Mouse (Mus musculus) brain, embryonic 18.5 days (tissue): ENCODE results near the gene Olfr456.
"Not testable (repeated sequence)": the region's sequence is repeated elsewhere in the genome, so short reads cannot be mapped to it uniquely, and the experiment has no call there.

ENCODE experiments used
- DNase-seq: peaks from one replicate; pipeline ENCODE4 v3.0.0-alpha.2; 2012; ENCODE audit warnings: low read depth, low spot score

The Olfr456 gene

GRCm38 (mm10) chr6:42487114-42487513 is at the start of gene Olfr456:
Gene Olfr456, minus strand, starts transcription at chr6:42487214.
- no peak for DNase-seq

- DNase-seq: no peak
Observed at GRCm38 (mm10) chr6:42513461-42513860, 26.4 kb upstream of the Olfr456 start.

DNA sequence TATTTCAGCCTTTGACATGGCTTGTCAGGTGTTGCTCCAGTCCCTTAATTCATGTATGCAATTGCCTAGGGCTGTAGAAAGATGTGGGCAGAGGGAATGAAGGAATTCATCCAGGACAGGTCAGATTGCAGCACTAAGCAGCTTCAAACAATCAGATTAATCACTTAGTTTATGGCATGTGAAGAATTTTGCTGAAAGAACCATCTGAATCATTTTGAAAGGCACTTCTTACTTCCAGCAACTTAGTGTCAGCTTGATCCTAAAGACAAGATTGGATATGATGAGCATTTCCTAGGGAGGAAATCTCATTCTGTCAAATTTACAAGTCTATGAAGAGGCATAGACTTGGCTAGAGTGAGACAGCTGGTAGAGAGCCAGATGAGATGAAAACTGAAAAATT is 22.3 kb upstream of the Olfr456 start:
- DNase-seq: no peak

GRCm38 (mm10) chr6:42503478-42503877 is 16.5 kb upstream of the Olfr456 start:
- DNase-seq: no peak

DNA sequence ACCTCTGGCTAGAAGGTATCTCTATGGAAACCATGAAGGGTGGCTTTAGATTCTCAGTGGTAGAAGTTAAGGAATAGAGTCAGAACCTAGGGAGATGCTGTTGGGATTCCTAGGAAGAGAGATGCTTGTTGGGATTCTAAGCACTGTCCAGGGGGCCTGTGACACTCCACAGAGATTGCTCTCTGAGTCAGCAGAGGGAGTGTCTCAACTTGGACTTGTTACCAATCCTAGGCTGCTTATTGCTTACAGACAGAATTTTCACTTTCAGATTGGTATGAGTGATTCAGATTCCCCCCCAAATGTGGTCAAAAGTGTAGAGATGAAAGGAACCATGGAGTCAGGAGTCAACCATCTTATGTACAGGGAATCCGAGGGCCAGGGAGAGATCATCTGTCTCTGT is 2.7 kb upstream of the Olfr456 start:
- DNase-seq: no peak

GRCm38 (mm10) chr6:42484633-42485032 is 2.4 kb downstream of the Olfr456 start:
- DNase-seq: no peak

DNA sequence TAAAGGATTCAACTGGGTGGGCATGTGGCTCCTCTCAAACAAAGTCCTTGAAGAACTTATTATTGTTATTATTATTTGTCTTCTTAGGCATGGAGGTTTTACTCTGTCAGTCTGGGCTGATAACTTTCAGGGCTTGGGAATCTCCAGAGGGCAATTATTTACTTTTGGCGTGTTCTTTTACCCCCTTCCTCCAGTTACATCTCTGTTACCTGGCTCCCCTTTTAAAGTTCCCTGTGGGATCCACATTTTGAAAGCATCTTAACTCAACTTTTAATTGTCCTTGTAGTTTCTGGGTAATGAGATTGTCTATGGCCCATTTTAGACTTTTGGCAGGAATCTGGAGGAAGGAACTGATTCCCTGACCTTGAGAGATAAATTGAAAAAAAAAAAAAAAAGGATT is 10.8 kb downstream of the Olfr456 start, which contains the start of gene Olfr457:
Gene Olfr457, minus strand, starts transcription at position 101 of the 400 bp plus-strand sequence.
- DNase-seq: no peak

- not testable (repeated sequence) for DNase-seq
Observed at GRCm38 (mm10) chr6:42471298-42471697, 15.7 kb downstream of the Olfr456 start.

DNA sequence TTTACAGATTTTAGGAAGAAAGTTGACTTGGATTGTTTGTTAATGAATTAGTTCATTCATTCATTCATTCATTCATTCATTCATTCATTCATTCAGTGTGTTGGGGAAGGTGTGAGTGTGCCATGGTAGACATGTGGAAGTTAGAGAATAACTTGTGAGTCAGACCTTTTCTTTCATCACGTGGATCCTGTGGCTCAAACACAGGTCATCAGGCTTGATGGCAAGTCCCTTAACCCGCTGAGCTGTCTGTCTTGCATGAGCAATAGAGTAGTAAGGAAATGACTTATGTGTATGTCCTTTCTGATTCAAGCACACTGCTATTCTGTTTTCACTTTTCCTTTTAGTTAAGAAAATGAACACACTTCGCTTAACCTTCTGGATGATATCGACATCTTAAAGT is 16.5 kb downstream of the Olfr456 start:
- no peak for DNase-seq

- DNase-seq: no peak
Observed at GRCm38 (mm10) chr6:42465096-42465495, 21.9 kb downstream of the Olfr456 start, which contains the start of gene Olfr458. Gene Olfr458, minus strand, starts transcription at chr6:42465196.

GRCm38 (mm10) chr6:42447381-42447780 is 39.6 kb downstream of the Olfr456 start:
- DNase-seq: no peak

DNA sequence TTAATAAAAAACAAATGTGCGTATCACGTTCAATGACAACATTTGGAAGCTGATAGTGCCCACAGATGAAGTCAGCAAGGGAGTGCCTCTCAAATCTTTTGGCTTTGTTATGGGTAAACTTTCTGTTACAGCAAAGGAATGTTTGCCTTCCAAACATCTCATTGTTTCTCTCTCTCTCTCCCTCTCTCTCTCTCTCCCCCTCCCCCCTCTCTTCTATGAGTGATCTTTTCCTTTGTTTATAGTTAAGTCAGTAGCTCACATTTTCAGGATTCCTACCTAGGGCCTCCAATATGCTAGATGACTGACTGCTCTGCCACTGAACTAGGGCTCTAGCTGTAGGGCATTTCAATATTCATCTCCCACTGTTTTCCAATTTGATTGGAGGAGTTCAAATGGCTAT is 42.5 kb downstream of the Olfr456 start:
- no peak for DNase-seq

DNA sequence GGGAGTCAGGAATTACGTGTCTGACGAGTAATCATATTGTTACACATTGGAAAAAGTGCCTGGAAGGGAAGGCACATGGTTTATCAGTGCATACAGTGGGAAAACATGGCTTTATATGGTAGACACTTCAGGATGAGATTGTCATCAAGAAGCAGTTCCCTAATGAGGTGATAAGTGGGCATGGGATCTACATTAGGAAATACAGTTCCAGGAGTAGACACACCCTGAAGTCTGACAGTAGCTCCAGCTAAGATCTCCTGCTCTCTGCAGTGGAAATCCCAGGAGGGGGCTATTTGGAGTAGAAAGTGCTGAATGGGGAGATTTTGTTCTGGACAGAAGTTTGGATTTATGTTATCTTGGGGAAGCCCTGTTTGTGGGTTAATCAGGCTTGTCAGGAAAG is 45.6 kb downstream of the Olfr456 start:
- DNase-seq: no peak
